Mouse (Mus musculus) olfactory bulb, adult 2 months (tissue): ENCODE measurements around the gene Copz1.

Source experiments
- CTCF ChIP-seq: fragments of 200-500 bp; IDR thresholded peaks from 2 replicates; pipeline ENCODE4 v1.5.1; 2012; ENCODE audit warnings: low read depth, mild to moderate bottlenecking, low read length, moderate library complexity; ENCODE audit not compliant: insufficient read depth
- POLR2A ChIP-seq: fragments of 200-500 bp; IDR thresholded peaks from 2 replicates; pipeline ENCODE4 v1.6.1; 2012; ENCODE audit warnings: mild to moderate bottlenecking, low read depth, low read length, moderate library complexity; ENCODE audit not compliant: insufficient read depth

GRCm38 (mm10) chr15:103279750-103280149 is 7.2 kb downstream of the Copz1 start:
- TF ChIP-seq CTCF: no peak
- no peak for TF ChIP-seq POLR2A
